Mouse (Mus musculus) limb, embryonic 11.5 days (tissue): ENCODE results near the gene Fpr1. TPM values are rescaled to one million over a fixed set of nuclear protein-coding genes. Genes with fewer than 3 reads are reported as not detected.

Source experiments
- ATAC-seq: fragments of 200-750 bp; cut with Nextera tagmentation; 2 replicates; pipeline ENCODE4 v1.8.0; 2017; ENCODE audit warnings: low read depth; ENCODE audit not compliant: insufficient number of reproducible peaks, low FRiP score, low TSS enrichment
- DNase-seq: peaks from one replicate; pipeline ENCODE4 v3.0.0-alpha.2; 2015; ENCODE audit warnings: low spot score
- H3K27ac ChIP-seq: fragments of 300-500 bp; sonication (generic); replicated peaks from 2 replicates; pipeline ENCODE4 v1.5.1; 2014; ENCODE audit warnings: low read depth, mild to moderate bottlenecking, low read length
- H3K27me3 ChIP-seq: fragments of 300-500 bp; sonication (generic); 2 replicates; pipeline ENCODE4 v1.6.1; 2014; ENCODE audit warnings: mild to moderate bottlenecking, low read length, mixed read lengths; ENCODE audit not compliant: control insufficient read depth, insufficient read depth
- H3K36me3 ChIP-seq: fragments of 300-500 bp; sonication (generic); 2 replicates; pipeline ENCODE4 v1.6.1; 2014; ENCODE audit warnings: mild to moderate bottlenecking, low read length, moderate library complexity, mixed read lengths; ENCODE audit not compliant: control insufficient read depth, insufficient read depth
- H3K4me1 ChIP-seq: fragments of 300-500 bp; sonication (generic); 2 replicates; pipeline ENCODE4 v1.6.1; 2014; ENCODE audit warnings: low read length, mixed read lengths; ENCODE audit not compliant: control insufficient read depth, insufficient read depth
- H3K4me2 ChIP-seq: fragments of 300-500 bp; sonication (generic); 2 replicates; pipeline ENCODE4 v1.6.1; 2014; ENCODE audit warnings: low read depth, mild to moderate bottlenecking, moderate library complexity; ENCODE audit not compliant: severe bottlenecking
- H3K4me3 ChIP-seq: fragments of 300-500 bp; sonication (generic); 2 replicates; pipeline ENCODE4 v1.5.1; 2014; ENCODE audit warnings: low read depth, low read length
- H3K9ac ChIP-seq: fragments of 300-500 bp; sonication (generic); 2 replicates; pipeline ENCODE4 v1.6.1; 2014; ENCODE audit warnings: mild to moderate bottlenecking, low read length
- H3K9me3 ChIP-seq: fragments of 300-500 bp; sonication (generic); 2 replicates; pipeline ENCODE4 v1.6.1; 2016; ENCODE audit warnings: low read length; ENCODE audit not compliant: control insufficient read depth
- WGBS: fragments of 180-500 bp; shearing (Covaris S2); extraction: QIAGEN DNeasy Blood & Tissue Kit; methylation state at CpG from one replicate; pipeline ENCODE4 v1.1.7; 2014; 5-methylcytosine and 5-hydroxymethylcytosine counted together
- polyA plus RNA-seq: library from polyadenylated mRNA; unstranded; fragments of >200 nt; fragmentation: Nextera tagmentation; extraction: Ambion mirVana; gene quantifications from 2 replicates; pipeline ENCODE4 v1.2.1, GENCODE M21; 2014

The Fpr1 gene
- polyA plus RNA-seq, 1 experiment from 2014 or later: not detected

DNA sequence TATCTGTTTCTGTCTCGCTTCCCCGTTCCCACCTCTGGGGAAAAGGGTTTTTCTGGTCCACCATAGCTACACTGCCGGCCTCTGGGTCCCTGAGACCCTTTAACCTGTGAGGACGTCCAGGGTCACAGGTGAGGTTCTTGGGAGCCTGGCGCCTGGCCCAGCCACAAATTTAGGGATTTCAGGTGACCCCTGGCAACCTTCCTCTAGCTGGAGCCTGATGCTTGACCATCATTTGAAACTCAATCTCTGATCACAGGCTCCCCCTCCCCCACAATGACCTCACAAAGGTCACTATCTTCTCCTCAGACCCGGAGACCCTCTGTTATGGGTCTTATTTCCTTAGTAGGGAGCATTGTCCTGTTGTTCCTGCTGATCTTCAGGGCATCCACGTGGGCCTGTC is 53.0 kb downstream of the Fpr1 start:
- Histone ChIP-seq H3K9me3 (no peaks in the 10 kb centered on the region), H3K9ac (no peak overlapping the region), H3K36me3 (no peaks in the 10 kb centered on the region; the same call in none of the 2 replicates), H3K27ac (no peak overlapping the region), H3K4me3 (peak overlapping the region; percentile 84), H3K4me1 (peaks cover 8% of the 10 kb centered on the region; the same call in 1 of the 2 replicates), H3K4me2 (peak overlapping the region; percentile 98), H3K27me3 (no peaks in the 10 kb centered on the region)
- ATAC-seq (no peak), DNase-seq (no peak)
- 67% methylated on average over 7 of the region's 7 CpGs for WGBS

DNA sequence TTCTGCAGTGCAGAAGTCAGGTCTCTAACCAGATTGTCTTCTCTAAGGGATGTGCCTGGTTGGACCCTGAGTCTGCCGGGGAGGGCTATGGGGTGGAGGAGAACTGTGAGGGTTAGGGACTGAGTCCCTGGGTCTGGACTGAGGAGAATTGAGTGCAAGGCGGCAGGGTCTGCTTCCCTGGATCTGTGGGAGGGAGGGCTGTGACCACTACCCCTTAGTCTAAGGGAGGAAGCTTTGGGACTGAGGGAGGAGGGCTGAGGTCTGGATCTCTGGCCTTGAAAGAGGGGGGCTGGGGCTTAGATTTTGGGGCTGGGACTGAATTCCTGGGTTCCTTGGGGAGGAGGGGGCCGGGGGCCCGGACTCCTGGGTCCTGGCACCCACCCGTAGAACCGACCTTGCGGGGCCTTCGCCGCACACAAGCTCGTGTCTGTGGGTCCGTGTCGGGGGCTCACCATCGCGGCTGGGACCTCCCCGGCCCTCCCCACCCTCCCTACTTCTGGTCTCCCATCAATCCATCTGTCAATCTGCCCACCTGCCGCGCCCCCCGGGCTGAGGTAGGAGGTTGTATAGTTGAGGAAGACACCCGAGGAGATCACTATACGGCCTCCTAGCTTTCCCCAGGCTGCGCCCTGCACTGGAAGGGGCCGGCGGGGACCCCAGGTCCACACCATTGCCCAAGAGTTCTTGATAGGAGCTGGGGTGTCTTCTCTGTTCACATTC is 53.8 kb downstream of the Fpr1 start:
- no peaks in the 10 kb centered on the region for H3K9me3 ChIP-seq
- H3K27ac ChIP-seq: no peak overlapping the region
- peak overlapping the region; percentile 98 for H3K4me2 ChIP-seq
- DNase-seq (no peak), ATAC-seq (no peak)
- H3K9ac ChIP-seq: peak overlapping the region; percentile 88
- peaks cover 8% of the 10 kb centered on the region; the same call in 1 of the 2 replicates for H3K4me1 ChIP-seq
- no peaks in the 10 kb centered on the region; the same call in 1 of the 2 replicates for H3K36me3 ChIP-seq
- no peaks in the 10 kb centered on the region for H3K27me3 ChIP-seq
- 56% methylated on average over 23 of the region's 23 CpGs for WGBS
- peak overlapping the region; percentile 84 for H3K4me3 ChIP-seq

DNA sequence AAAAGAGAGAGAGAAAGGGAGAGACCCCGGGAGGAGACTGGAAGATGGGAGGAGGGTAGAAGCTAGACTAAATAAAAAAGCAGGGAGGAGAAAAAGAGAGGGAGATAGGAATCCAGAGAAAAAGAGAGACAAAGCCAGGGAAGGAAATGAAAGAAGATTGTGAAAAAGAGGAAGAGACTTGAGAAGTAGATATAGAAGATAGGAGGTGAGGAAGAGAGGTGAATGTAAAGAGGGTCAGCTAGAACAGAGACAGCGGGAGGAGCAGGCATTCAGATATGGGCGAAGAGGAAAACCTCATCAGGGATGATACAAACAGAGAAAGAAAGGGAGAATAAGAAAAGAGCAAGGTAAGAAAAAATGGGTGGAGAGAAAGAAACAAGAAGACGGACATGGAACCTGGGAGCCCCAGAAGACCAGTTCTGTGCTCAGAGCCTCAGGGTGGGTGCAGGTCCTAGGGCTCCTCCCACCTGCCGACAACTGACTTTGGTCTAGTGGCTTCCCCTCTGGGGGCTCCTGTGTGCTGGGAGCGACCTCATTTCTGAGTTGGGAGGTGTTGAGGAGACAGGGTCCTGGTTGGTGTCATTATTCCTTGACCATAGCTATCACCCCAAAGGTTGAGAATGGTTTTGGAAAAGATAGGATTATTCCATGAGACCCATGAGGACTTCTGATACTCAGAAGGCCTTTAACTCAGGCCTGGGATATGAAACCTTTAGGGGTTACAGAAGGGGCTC is 54.5 kb downstream of the Fpr1 start:
- 7% methylated on average over 6 of the region's 6 CpGs for WGBS
- peak overlapping the region; percentile 84 for H3K4me3 ChIP-seq
- H3K27ac ChIP-seq: peak overlapping the region; percentile 100
- no peaks in the 10 kb centered on the region for H3K27me3 ChIP-seq
- ATAC-seq (no peak), DNase-seq (no peak)
- H3K9ac ChIP-seq: peak overlapping the region; percentile 88
- H3K9me3 ChIP-seq: no peaks in the 10 kb centered on the region
- peak overlapping the region; percentile 98 for H3K4me2 ChIP-seq
- H3K4me1 ChIP-seq: peaks cover 8% of the 10 kb centered on the region; the same call in 1 of the 2 replicates
- H3K36me3 ChIP-seq: no peaks in the 10 kb centered on the region; the same call in 1 of the 2 replicates

DNA sequence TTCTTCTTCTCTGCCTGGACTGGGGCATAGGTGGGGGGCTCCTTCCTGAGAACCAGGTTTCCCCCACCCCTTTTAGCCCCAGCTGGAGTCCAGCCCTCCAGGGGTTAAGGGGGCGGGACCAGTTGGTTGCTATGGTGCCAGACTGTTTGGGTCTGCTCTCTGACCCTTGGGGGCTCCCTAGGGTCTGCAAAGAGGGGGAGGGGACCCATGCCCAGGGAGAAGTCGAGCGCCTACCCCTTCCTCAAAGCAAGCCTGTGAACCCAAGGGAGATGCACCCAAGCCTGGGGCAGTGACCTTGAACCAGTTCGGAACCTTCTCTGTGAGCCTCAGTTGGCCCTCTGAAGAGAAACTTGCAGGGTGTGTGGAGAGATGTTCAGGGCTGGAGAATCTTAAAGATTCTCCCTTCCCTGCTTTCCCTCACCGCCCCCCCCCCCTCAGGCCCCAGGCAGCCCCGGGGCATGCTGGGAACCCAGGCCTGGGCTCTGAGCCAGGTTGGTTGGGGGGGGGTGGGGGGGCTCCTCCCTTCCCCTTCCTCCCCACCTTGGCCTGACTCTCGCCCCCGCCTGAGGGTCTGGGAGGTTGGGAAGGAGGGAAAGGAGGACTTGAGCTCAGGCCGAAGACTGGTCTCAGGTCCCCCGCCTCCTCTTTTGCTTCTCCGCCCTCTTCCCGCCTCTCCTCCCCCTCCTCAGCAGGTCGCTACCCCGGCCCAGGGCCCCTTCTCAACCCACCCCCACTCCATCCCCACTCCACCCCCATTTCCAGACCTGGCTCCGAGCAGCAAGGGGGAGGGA is 55.4 kb downstream of the Fpr1 start:
- DNase-seq: peak; percentile 94
- H3K36me3 ChIP-seq: no peaks in the 10 kb centered on the region
- H3K4me2 ChIP-seq: peak overlapping the region; percentile 98
- no peaks in the 10 kb centered on the region for H3K27me3 ChIP-seq
- 0% methylated on average over 12 of the region's 15 CpGs for WGBS
- H3K4me1 ChIP-seq: peaks cover 8% of the 10 kb centered on the region; the same call in 1 of the 2 replicates
- H3K9ac ChIP-seq: peak overlapping the region; percentile 88
- ATAC-seq: peak; percentile 74
- H3K4me3 ChIP-seq: peak overlapping the region; percentile 84
- H3K27ac ChIP-seq: peak overlapping the region; percentile 100
- H3K9me3 ChIP-seq: no peaks in the 10 kb centered on the region

DNA sequence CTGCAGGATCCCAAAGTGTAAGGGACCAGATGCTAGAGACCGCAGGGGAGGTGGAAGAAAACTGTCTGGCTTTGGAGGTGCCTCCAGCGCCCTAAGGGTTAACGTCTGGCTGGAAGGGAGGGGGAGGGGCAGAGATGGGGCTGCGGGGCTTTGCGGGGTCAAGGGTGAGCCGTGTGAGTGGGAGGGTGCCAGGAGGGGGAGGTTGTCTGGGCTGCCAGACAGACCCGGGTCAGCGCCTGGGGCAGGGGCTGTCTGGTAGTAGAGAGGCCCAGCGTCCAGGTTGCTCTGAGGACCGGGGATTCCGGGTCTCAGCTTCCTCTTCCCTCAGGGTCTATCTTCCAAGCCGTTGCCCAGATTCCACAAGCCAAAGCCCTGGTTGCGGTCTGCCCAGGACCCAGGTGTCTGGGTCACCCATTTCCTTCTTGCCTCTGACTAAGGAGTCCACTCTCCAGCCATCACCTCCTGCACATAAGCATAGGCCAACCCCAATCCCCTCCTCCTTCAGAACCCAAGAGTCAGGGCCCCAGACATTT is 56.0 kb downstream of the Fpr1 start:
- peak; percentile 91 for DNase-seq

DNA sequence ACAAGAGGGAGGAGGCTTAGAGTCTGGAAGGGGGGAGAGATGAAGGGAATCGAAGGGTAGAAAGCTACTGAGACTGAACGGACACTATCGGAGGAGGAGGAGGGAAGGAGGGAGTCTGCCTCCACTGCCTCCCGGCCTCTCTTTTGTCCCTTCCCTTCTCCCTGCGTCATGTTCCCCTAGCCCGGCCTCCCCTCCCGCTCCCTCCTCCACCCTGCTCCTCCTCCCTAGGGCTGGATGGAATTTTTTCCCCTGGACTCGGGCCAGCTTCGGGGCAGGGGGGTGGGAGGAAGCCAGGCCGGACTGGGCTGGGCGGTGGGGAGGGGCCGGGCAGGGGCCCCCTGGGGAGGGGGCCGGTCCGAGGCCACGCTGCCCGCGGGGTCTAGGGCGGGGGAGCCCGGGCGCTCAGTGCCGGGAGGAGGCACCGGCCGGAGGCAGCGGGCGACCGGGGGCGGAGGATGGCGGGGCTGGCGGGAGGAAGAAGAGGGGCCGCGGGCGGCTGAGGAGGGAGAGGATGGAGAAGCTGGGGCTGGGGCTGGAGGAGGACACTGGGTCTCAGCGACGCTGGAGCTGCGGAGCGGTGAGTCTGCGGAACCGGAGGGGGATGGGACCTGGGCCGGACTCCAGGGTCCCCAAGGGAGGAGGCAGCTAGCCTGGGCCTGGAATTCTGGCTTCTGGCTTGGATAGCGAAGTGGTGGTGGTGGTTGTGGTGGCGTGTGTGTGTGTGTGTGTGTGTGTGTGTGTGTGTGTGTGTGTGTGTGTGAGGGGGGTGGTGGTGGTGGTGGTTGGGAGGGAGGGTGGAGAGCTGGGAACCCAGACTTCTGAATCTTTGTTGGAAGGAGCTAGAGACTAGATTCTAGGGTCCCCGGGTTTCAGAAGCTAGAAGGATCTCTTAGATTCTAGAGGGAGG is 56.7 kb downstream of the Fpr1 start, which contains the start of gene Spaca6:
Gene Spaca6, plus strand, starts transcription at position 408 of the 907 bp plus-strand sequence.
- H3K4me3 ChIP-seq: peak within 1 kb of the TSS; percentile 84
- H3K27ac ChIP-seq: peak within 1 kb of the TSS; percentile 100
- H3K9me3 ChIP-seq: no peaks in the 10 kb centered on the region
- H3K9ac ChIP-seq: peak within 1 kb of the TSS; percentile 88
- under 1% methylated on average over 32 of the region's 42 CpGs for WGBS
- H3K36me3 ChIP-seq: no peaks in the 10 kb centered on the region
- ATAC-seq: peak; percentile 82
- DNase-seq: peak; percentile 92
- peak within 1 kb of the TSS; percentile 98 for H3K4me2 ChIP-seq
- H3K4me1 ChIP-seq: peaks cover 8% of the 10 kb centered on the region; the same call in 1 of the 2 replicates
- no peaks in the 10 kb centered on the region for H3K27me3 ChIP-seq

More for the DNA sequence above, 56.0 kb downstream of the Fpr1 start:
- 0% methylated on average over 13 of the region's 13 CpGs for WGBS
- Histone ChIP-seq H3K4me2 (peak overlapping the region; percentile 98), H3K9ac (peak overlapping the region; percentile 88), H3K27me3 (no peaks in the 10 kb centered on the region), H3K4me1 (peaks cover 8% of the 10 kb centered on the region; the same call in 1 of the 2 replicates), H3K27ac (peak overlapping the region; percentile 100), H3K4me3 (peak overlapping the region; percentile 84), H3K36me3 (no peaks in the 10 kb centered on the region), H3K9me3 (no peaks in the 10 kb centered on the region)
- ATAC-seq: peak; percentile 52
